Mouse (Mus musculus): ENCODE measurements at regions not wholly inside any gene's neighbourhood (a gene's known extent, or its start where the extent isn't known, plus 50 kb on each side); places are given as distances from the start of the nearest gene placed in this dataset.

- ATAC-seq (ENCODE audit: low FRiP score, low TSS enrichment) (no peak), DNase-seq (no peak)
- H3K27ac ChIP-seq (replicated peaks; ENCODE audit: low read depth, low read length) = no peak overlapping the region
- no peaks in the 10 kb centered on the region for H3K36me3 ChIP-seq (ENCODE audit: control insufficient read depth, insufficient read depth, low read length)
- H3K4me1 ChIP-seq (ENCODE audit: control insufficient read depth, insufficient read depth, low read length) = no peaks in the 10 kb centered on the region
- H3K27me3 ChIP-seq (ENCODE audit: control insufficient read depth, insufficient read depth, low read length) = no peaks in the 10 kb centered on the region
- WGBS = 100% methylated on average over 1 of the region's 1 CpGs
- H3K4me2 ChIP-seq (ENCODE audit: low read length) = no peak overlapping the region
- no peak overlapping the region for H3K4me3 ChIP-seq (replicated peaks; ENCODE audit: low read depth, low read length)
- no peaks in the 10 kb centered on the region for H3K9me3 ChIP-seq (ENCODE audit: control insufficient read depth, low read length)
- H3K9ac ChIP-seq (replicated peaks; ENCODE audit: low read length) = no peak overlapping the region
These were observed 171.4 kb upstream of the Dcbld2 start for GRCm38 (mm10) chr16:58236857-58237256.

GRCm38 (mm10) chr16:58276281-58276680 lies 132.0 kb upstream of the Dcbld2 start:
- Histone ChIP-seq H3K27me3 (ENCODE audit: control insufficient read depth, insufficient read depth, low read length) (no peaks in the 10 kb centered on the region), H3K9me3 (ENCODE audit: control insufficient read depth, low read length) (no peaks in the 10 kb centered on the region), H3K27ac (replicated peaks; ENCODE audit: low read depth, low read length) (no peak overlapping the region), H3K4me1 (ENCODE audit: control insufficient read depth, insufficient read depth, low read length) (no peaks in the 10 kb centered on the region), H3K4me3 (replicated peaks; ENCODE audit: low read depth, low read length) (no peak overlapping the region), H3K9ac (replicated peaks; ENCODE audit: low read length) (no peak overlapping the region), H3K36me3 (ENCODE audit: control insufficient read depth, insufficient read depth, low read length) (no peaks in the 10 kb centered on the region), H3K4me2 (ENCODE audit: low read length) (no peak overlapping the region)
- DNase-seq (no peak), ATAC-seq (ENCODE audit: low FRiP score, low TSS enrichment) (no peak)
- WGBS = 89% methylated on average over 3 of the region's 3 CpGs

GRCm38 (mm10) chr16:58281474-58281873 lies 126.8 kb upstream of the Dcbld2 start:
- WGBS = 43% methylated on average over 3 of the region's 3 CpGs
- Histone ChIP-seq H3K36me3 (ENCODE audit: control insufficient read depth, insufficient read depth, low read length) (no peaks in the 10 kb centered on the region), H3K9me3 (ENCODE audit: control insufficient read depth, low read length) (no peaks in the 10 kb centered on the region), H3K4me3 (replicated peaks; ENCODE audit: low read depth, low read length) (no peak overlapping the region), H3K4me2 (ENCODE audit: low read length) (no peak overlapping the region), H3K4me1 (ENCODE audit: control insufficient read depth, insufficient read depth, low read length) (no peaks in the 10 kb centered on the region), H3K9ac (replicated peaks; ENCODE audit: low read length) (no peak overlapping the region), H3K27me3 (ENCODE audit: control insufficient read depth, insufficient read depth, low read length) (no peaks in the 10 kb centered on the region), H3K27ac (replicated peaks; ENCODE audit: low read depth, low read length) (no peak overlapping the region)
- peak; percentile 61 for DNase-seq
- no peak for ATAC-seq (ENCODE audit: low FRiP score, low TSS enrichment)

- 95% methylated on average over 3 of the region's 3 CpGs for WGBS
- DNase-seq = no peak
- Histone ChIP-seq H3K9ac (replicated peaks; ENCODE audit: low read length) (no peak overlapping the region), H3K4me1 (ENCODE audit: control insufficient read depth, insufficient read depth, low read length) (no peaks in the 10 kb centered on the region), H3K4me3 (replicated peaks; ENCODE audit: low read depth, low read length) (no peak overlapping the region), H3K27ac (replicated peaks; ENCODE audit: low read depth, low read length) (no peak overlapping the region), H3K27me3 (ENCODE audit: control insufficient read depth, insufficient read depth, low read length) (no peaks in the 10 kb centered on the region), H3K9me3 (ENCODE audit: control insufficient read depth, low read length) (no peaks in the 10 kb centered on the region), H3K4me2 (ENCODE audit: low read length) (no peak overlapping the region), H3K36me3 (ENCODE audit: control insufficient read depth, insufficient read depth, low read length) (no peaks in the 10 kb centered on the region)
- ATAC-seq (ENCODE audit: low FRiP score, low TSS enrichment) = no peak
These were observed 113.8 kb upstream of the Dcbld2 start for GRCm38 (mm10) chr16:58294457-58294856.

GRCm38 (mm10) chr16:58295128-58295527 lies 113.1 kb upstream of the Dcbld2 start:
- DNase-seq = no peak
- H3K9ac ChIP-seq (replicated peaks; ENCODE audit: low read length) = no peak overlapping the region

GRCm38 (mm10) chr16:58299495-58299894 lies 108.7 kb upstream of the Dcbld2 start:
- H3K27ac ChIP-seq (replicated peaks; ENCODE audit: low read depth, low read length) = no peak overlapping the region
- no peaks in the 10 kb centered on the region for H3K4me1 ChIP-seq (ENCODE audit: control insufficient read depth, insufficient read depth, low read length)
- no peak overlapping the region for H3K4me2 ChIP-seq (ENCODE audit: low read length)
- H3K27me3 ChIP-seq (ENCODE audit: control insufficient read depth, insufficient read depth, low read length) = no peaks in the 10 kb centered on the region
- no peaks in the 10 kb centered on the region for H3K36me3 ChIP-seq (ENCODE audit: control insufficient read depth, insufficient read depth, low read length)
- peak; percentile 76 for ATAC-seq (ENCODE audit: low FRiP score, low TSS enrichment)
- no peak overlapping the region for H3K9ac ChIP-seq (replicated peaks; ENCODE audit: low read length)
- peak; percentile 86 for DNase-seq
- no peak overlapping the region for H3K4me3 ChIP-seq (replicated peaks; ENCODE audit: low read depth, low read length)
- H3K9me3 ChIP-seq (ENCODE audit: control insufficient read depth, low read length) = no peaks in the 10 kb centered on the region
- WGBS = 24% methylated on average over 4 of the region's 4 CpGs

More at GRCm38 (mm10) chr16:58295128-58295527, 113.1 kb upstream of the Dcbld2 start:
- 80% methylated on average over 1 of the region's 1 CpGs for WGBS
- Histone ChIP-seq H3K4me3 (replicated peaks; ENCODE audit: low read depth, low read length) (no peak overlapping the region), H3K9me3 (ENCODE audit: control insufficient read depth, low read length) (no peaks in the 10 kb centered on the region), H3K27ac (replicated peaks; ENCODE audit: low read depth, low read length) (no peak overlapping the region), H3K4me2 (ENCODE audit: low read length) (no peak overlapping the region), H3K27me3 (ENCODE audit: control insufficient read depth, insufficient read depth, low read length) (no peaks in the 10 kb centered on the region), H3K4me1 (ENCODE audit: control insufficient read depth, insufficient read depth, low read length) (no peaks in the 10 kb centered on the region), H3K36me3 (ENCODE audit: control insufficient read depth, insufficient read depth, low read length) (no peaks in the 10 kb centered on the region)
- no peak for ATAC-seq (ENCODE audit: low FRiP score, low TSS enrichment)

- 91% methylated on average over 6 of the region's 6 CpGs for WGBS
- no peak for ATAC-seq (ENCODE audit: low FRiP score, low TSS enrichment)
- no peak overlapping the region for H3K4me3 ChIP-seq (replicated peaks; ENCODE audit: low read depth, low read length)
These were observed 108.1 kb upstream of the Dcbld2 start for GRCm38 (mm10) chr16:58300098-58300497.

GRCm38 (mm10) chr16:58303555-58303954 lies 104.7 kb upstream of the Dcbld2 start:
- no peak overlapping the region for H3K9ac ChIP-seq (replicated peaks; ENCODE audit: low read length)
- 16% methylated on average over 5 of the region's 5 CpGs for WGBS
- no peaks in the 10 kb centered on the region for H3K36me3 ChIP-seq (ENCODE audit: control insufficient read depth, insufficient read depth, low read length)
- no peak overlapping the region for H3K27ac ChIP-seq (replicated peaks; ENCODE audit: low read depth, low read length)
- H3K4me3 ChIP-seq (replicated peaks; ENCODE audit: low read depth, low read length) = no peak overlapping the region
- H3K27me3 ChIP-seq (ENCODE audit: control insufficient read depth, insufficient read depth, low read length) = no peaks in the 10 kb centered on the region
- H3K4me2 ChIP-seq (ENCODE audit: low read length) = no peak overlapping the region
- no peaks in the 10 kb centered on the region for H3K9me3 ChIP-seq (ENCODE audit: control insufficient read depth, low read length)
- ATAC-seq (ENCODE audit: low FRiP score, low TSS enrichment) (no peak), DNase-seq (no peak)
- H3K4me1 ChIP-seq (ENCODE audit: control insufficient read depth, insufficient read depth, low read length) = no peaks in the 10 kb centered on the region

More at GRCm38 (mm10) chr16:58300098-58300497, 108.1 kb upstream of the Dcbld2 start:
- Histone ChIP-seq H3K9me3 (ENCODE audit: control insufficient read depth, low read length) (no peaks in the 10 kb centered on the region), H3K27me3 (ENCODE audit: control insufficient read depth, insufficient read depth, low read length) (no peaks in the 10 kb centered on the region), H3K36me3 (ENCODE audit: control insufficient read depth, insufficient read depth, low read length) (no peaks in the 10 kb centered on the region), H3K4me1 (ENCODE audit: control insufficient read depth, insufficient read depth, low read length) (no peaks in the 10 kb centered on the region), H3K4me2 (ENCODE audit: low read length) (no peak overlapping the region), H3K9ac (replicated peaks; ENCODE audit: low read length) (no peak overlapping the region), H3K27ac (replicated peaks; ENCODE audit: low read depth, low read length) (no peak overlapping the region)
- DNase-seq = no peak

- H3K4me2 ChIP-seq (ENCODE audit: low read length) = 0 out of 2 replicates have a peak overlapping the region, but pooled peaks have one; percentile 16
- no peaks in the 10 kb centered on the region for H3K4me1 ChIP-seq (ENCODE audit: control insufficient read depth, insufficient read depth, low read length)
- H3K9ac ChIP-seq (replicated peaks; ENCODE audit: low read length) = no peak overlapping the region
- ATAC-seq (ENCODE audit: low FRiP score, low TSS enrichment) (peak; percentile 48; the same call in 1 of the 2 replicates), DNase-seq (peak; percentile 54)
- 32% methylated on average over 6 of the region's 6 CpGs for whole genome bisulfite sequencing
- H3K36me3 ChIP-seq (ENCODE audit: control insufficient read depth, insufficient read depth, low read length) = no peaks in the 10 kb centered on the region
- no peak overlapping the region; the same call in 1 of the 2 replicates for H3K27ac ChIP-seq (replicated peaks; ENCODE audit: low read depth, low read length)
- no peaks in the 10 kb centered on the region for H3K27me3 ChIP-seq (ENCODE audit: control insufficient read depth, insufficient read depth, low read length)
- no peaks in the 10 kb centered on the region for H3K9me3 ChIP-seq (ENCODE audit: control insufficient read depth, low read length)
- no peak overlapping the region for H3K4me3 ChIP-seq (replicated peaks; ENCODE audit: low read depth, low read length)
These were observed 91.3 kb upstream of the Dcbld2 start for GRCm38 (mm10) chr16:58316889-58317455.
